Mouse (Mus musculus): Measurements from ENCODE around the gene Tubgcp6.

Gene Tubgcp6

GRCm38 (mm10) chr15:89141443-89141842 is 18.5 kb upstream of the Tubgcp6 start:
- no peak for DNase-seq

- DNase-seq = peak; percentile 67
Measured at GRCm38 (mm10) chr15:89140659-89141252, 17.8 kb upstream of the Tubgcp6 start, which contains the start of gene Mapk12. TSS of gene Mapk12 (minus strand) at chr15:89140703.

GRCm38 (mm10) chr15:89140048-89140658 is 17.2 kb upstream of the Tubgcp6 start:
- peak; percentile 50 for DNase-seq

- no peak for DNase-seq
Measured at GRCm38 (mm10) chr15:89138531-89138930, 15.6 kb upstream of the Tubgcp6 start.

GRCm38 (mm10) chr15:89138046-89138405 is 15.1 kb upstream of the Tubgcp6 start:
- DNase-seq = no peak

- no peak for DNase-seq
Measured at GRCm38 (mm10) chr15:89137378-89138045, 14.6 kb upstream of the Tubgcp6 start.

- no peak for DNase-seq
Measured at GRCm38 (mm10) chr15:89136461-89137155, 13.7 kb upstream of the Tubgcp6 start.

- no peak for DNase-seq
Measured at GRCm38 (mm10) chr15:89131316-89131715, 8.4 kb upstream of the Tubgcp6 start.

GRCm38 (mm10) chr15:89130245-89130644 is 7.3 kb upstream of the Tubgcp6 start:
- DNase-seq = no peak

GRCm38 (mm10) chr15:89128382-89129350 is 5.8 kb upstream of the Tubgcp6 start, which contains the start of gene Hdac10:
TSS of gene Hdac10 (minus strand) at chr15:89128700.
- peak; percentile 88 for DNase-seq

GRCm38 (mm10) chr15:89127364-89127940 is 4.5 kb upstream of the Tubgcp6 start:
- no peak for DNase-seq

GRCm38 (mm10) chr15:89126622-89127021 is 3.7 kb upstream of the Tubgcp6 start:
- DNase-seq = no peak

GRCm38 (mm10) chr15:89125351-89125750 is 2.4 kb upstream of the Tubgcp6 start:
- no peak for DNase-seq

GRCm38 (mm10) chr15:89124312-89124711 is 1.4 kb upstream of the Tubgcp6 start:
- no peak for DNase-seq

GRCm38 (mm10) chr15:89123595-89123994 is 683 bp upstream of the Tubgcp6 start:
- no peak for DNase-seq

- no peak for DNase-seq
Measured at GRCm38 (mm10) chr15:89118007-89118406, 4.9 kb downstream of the Tubgcp6 start.

GRCm38 (mm10) chr15:89110147-89110546 is 12.8 kb downstream of the Tubgcp6 start:
- DNase-seq = no peak

GRCm38 (mm10) chr15:89106976-89107375 is 15.9 kb downstream of the Tubgcp6 start:
- DNase-seq = no peak

- no peak for DNase-seq
Measured at GRCm38 (mm10) chr15:89106073-89106472, 16.8 kb downstream of the Tubgcp6 start.

GRCm38 (mm10) chr15:89104425-89104824 is 18.5 kb downstream of the Tubgcp6 start:
- DNase-seq = no peak

- no peak for DNase-seq
Measured at GRCm38 (mm10) chr15:89103921-89104320, 19.0 kb downstream of the Tubgcp6 start.

- no peak for DNase-seq
Measured at GRCm38 (mm10) chr15:89102646-89103045, 20.3 kb downstream of the Tubgcp6 start.

Data from kidney, postnatal 14 days (tissue).